Mouse (Mus musculus): ENCODE measurements at regions not wholly inside any gene's neighbourhood (a gene's known extent, or its start where the extent isn't known, plus 50 kb on each side); places are given as distances from the start of the nearest gene placed in this dataset.

DNA sequence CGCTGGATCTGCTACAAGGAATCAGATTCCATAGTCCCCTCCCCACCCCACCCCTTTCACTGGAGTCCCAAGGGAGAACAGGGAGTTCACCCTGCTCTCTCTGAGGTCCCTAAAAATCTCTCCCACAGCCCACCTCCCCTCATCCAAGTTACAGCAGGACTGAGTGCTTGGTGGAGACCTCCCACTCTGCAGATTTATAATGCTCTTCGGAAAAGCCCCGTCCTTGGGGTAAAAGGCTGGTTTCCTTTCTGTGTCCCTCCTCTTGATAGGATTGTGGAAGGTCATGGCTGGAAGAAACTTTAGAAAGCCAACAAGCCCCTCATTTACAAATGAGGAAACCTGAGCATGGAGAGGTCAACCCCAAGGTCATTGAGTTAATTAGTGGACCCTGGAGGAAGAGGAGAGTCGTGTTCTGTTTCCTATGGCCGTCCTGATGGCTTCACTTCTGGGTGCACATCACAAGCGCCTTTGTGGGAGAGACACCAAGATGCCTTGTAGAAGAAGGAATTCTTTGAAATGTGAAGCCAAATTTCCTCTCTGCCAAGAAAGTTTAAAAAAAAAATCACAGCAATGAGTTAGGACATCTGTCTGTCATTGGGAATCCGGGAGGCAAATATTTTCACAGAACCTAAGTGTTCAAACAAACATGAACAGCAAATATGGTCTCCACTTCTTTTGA, 91.2 kb downstream of the Tmem170b start:
- TF ChIP-seq CTCF (IDR thresholded peaks at IDR 0.05) (no peak), POLR2A (IDR thresholded peaks at IDR 0.05; ENCODE audit: insufficient read depth, low read depth, low read length) (no peak)

Data from heart, adult 2 months (tissue).